Mouse (Mus musculus) stomach, embryonic 16.5 days (tissue): Measurements from ENCODE around the gene Igf2bp1. TPM values are rescaled to one million over a fixed set of nuclear protein-coding genes. Genes with fewer than 3 reads are reported as not detected.

Source experiments
- ATAC-seq: fragments of 200-750 bp; cut with Nextera tagmentation; 2 replicates; pipeline ENCODE4 v1.8.0; 2017; ENCODE audit warnings: moderate number of reproducible peaks, moderate TSS enrichment; ENCODE audit not compliant: insufficient read depth, low FRiP score
- H3K27ac ChIP-seq: fragments of 300-500 bp; sonication (generic); 2 replicates; pipeline ENCODE4 v1.5.1; 2014; ENCODE audit warnings: low read length
- H3K27me3 ChIP-seq: fragments of 300-500 bp; sonication (generic); 2 replicates; pipeline ENCODE4 v1.6.1; 2014; ENCODE audit warnings: low read length, control low read depth, mixed read lengths; ENCODE audit not compliant: control insufficient read depth, insufficient read depth
- H3K36me3 ChIP-seq: fragments of 300-500 bp; sonication (generic); 2 replicates; pipeline ENCODE4 v1.6.1; 2014; ENCODE audit warnings: low read length; ENCODE audit not compliant: control insufficient read depth, insufficient read depth
- H3K4me1 ChIP-seq: fragments of 300-500 bp; sonication (generic); 2 replicates; pipeline ENCODE4 v1.6.1; 2014; ENCODE audit warnings: low read length, control low read depth, mixed read lengths; ENCODE audit not compliant: control insufficient read depth, insufficient read depth
- H3K4me2 ChIP-seq: fragments of 300-500 bp; sonication (generic); 2 replicates; pipeline ENCODE4 v1.6.1; 2014; ENCODE audit warnings: low read depth, low read length, mixed read lengths
- H3K4me3 ChIP-seq: fragments of 300-500 bp; sonication (generic); replicated peaks from 2 replicates; pipeline ENCODE4 v1.5.1; 2014; ENCODE audit warnings: mild to moderate bottlenecking, low read length
- H3K9ac ChIP-seq: fragments of 300-500 bp; sonication (generic); 2 replicates; pipeline ENCODE4 v1.6.1; 2014; ENCODE audit warnings: low read length
- H3K9me3 ChIP-seq: fragments of 300-500 bp; sonication (generic); replicated peaks from 2 replicates; pipeline ENCODE4 v1.6.1; 2016; ENCODE audit warnings: low read length, control low read depth; ENCODE audit not compliant: control insufficient read depth
- WGBS: fragments of 180-500 bp; shearing (Covaris S2); extraction: QIAGEN DNeasy Blood & Tissue Kit; methylation state at CpG from one replicate; pipeline ENCODE4 v1.1.7; 2014; 5-methylcytosine and 5-hydroxymethylcytosine counted together
- polyA plus RNA-seq: library from polyadenylated mRNA; unstranded; fragments of >200 nt; fragmentation: Nextera tagmentation; extraction: Ambion mirVana; gene quantifications from 2 replicates; pipeline ENCODE4 v1.2.1, GENCODE M21; 2015

The Igf2bp1 gene
- polyA plus RNA-seq, 1 experiment from 2014 or later: 24.1 TPM

GRCm38 (mm10) chr11:96003969-96004792 is 1.6 kb downstream of the Igf2bp1 start:
- Histone ChIP-seq H3K4me2 (peak overlapping the region; percentile 92), H3K4me1 (peaks cover 30% of the 10 kb centered on the region), H3K9ac (peak overlapping the region; percentile 96), H3K36me3 (no peaks in the 10 kb centered on the region), H3K4me3 (peak overlapping the region; percentile 84), H3K27me3 (0 out of 2 replicates have a peak, but pooled peaks cover 3% of the 10 kb centered on the region), H3K27ac (peak overlapping the region; percentile 92), H3K9me3 (no peaks in the 10 kb centered on the region)
- 1% methylated on average over 32 of the region's 32 CpGs for WGBS
- no peak for ATAC-seq

- ATAC-seq: no peak
- no peaks in the 10 kb centered on the region for H3K9me3 ChIP-seq
- 9% methylated on average over 12 of the region's 12 CpGs for WGBS
- H3K4me1 ChIP-seq: peaks cover 30% of the 10 kb centered on the region
- peak overlapping the region; percentile 53 for H3K9ac ChIP-seq
- no peaks in the 10 kb centered on the region for H3K36me3 ChIP-seq
- peak overlapping the region; percentile 92 for H3K4me2 ChIP-seq
- H3K4me3 ChIP-seq: peak overlapping the region; percentile 84
- H3K27ac ChIP-seq: 0 out of 2 replicates have a peak overlapping the region, but pooled peaks have one; percentile 1
- no peaks in the 10 kb centered on the region for H3K27me3 ChIP-seq
Measured at GRCm38 (mm10) chr11:96003100-96003900, 2.4 kb downstream of the Igf2bp1 start.

DNA sequence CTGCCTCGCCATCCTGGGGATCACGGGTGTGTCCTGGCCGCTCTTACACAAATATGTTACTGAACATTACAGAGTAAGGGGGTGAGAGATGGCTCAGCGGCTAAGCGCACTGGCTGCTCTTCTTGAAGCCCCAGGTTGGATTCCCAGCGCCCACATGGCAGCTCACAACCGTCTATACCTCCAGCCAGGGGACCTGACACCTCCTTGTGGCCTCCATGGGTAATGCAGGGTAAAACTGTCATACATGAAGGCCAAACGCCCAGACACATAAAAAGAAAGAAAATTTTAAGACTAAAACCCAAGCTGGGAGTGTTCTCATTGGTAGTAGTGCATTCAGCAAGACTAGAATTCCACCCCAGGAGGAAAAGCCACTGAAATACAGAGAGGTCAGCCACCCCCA is 11.6 kb downstream of the Igf2bp1 start:
- Histone ChIP-seq H3K9me3 (no peaks in the 10 kb centered on the region), H3K4me3 (no peak overlapping the region), H3K9ac (no peak overlapping the region), H3K4me2 (no peak overlapping the region), H3K27me3 (no peaks in the 10 kb centered on the region), H3K36me3 (no peaks in the 10 kb centered on the region), H3K27ac (no peak overlapping the region), H3K4me1 (peaks cover 43% of the 10 kb centered on the region)
- WGBS: 94% methylated on average over 8 of the region's 8 CpGs
- no peak for ATAC-seq

DNA sequence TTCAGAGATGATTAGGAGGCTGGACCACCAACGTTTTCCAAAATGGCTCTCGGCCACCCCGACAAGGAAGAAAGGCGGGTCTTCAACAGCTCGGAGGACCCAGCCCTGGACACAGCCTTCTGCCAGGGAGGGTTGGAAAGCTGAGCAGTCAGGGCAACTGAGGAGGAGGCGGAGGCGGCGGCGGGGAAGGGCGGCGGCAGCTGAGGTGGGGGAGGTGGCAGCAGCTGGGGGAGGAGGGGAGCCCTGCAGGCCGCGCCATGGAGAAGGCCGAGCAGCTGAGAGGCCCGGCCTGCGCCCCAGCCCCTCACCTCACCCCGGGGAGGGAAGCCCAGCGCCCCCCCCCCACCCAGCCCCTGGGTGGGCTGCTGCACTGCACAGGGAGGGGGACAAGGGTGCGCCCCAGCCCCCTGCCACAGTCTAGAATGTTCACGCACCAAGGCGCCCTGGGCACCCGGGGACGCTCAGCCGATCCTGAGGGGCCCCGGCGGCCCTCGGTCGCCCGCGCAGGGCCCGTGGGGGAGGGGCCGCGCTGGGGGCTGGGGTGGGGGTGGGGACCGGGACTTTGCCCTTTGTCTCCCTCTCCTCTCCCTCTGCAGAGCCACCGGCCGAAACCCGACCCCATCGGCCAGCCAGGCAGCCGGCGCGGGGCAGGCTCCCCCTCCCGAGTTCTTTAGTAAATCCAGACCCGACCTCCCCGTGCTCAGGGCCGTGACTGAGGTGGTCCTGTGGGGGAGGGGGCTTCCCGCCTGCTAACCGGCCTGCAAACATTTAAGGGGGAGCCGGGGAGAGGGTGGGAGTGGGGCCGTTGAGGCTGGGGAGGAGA is 14.6 kb downstream of the Igf2bp1 start:
- ATAC-seq: peak; percentile 54
- H3K27ac ChIP-seq: peak overlapping the region; percentile 80
- H3K9ac ChIP-seq: peak overlapping the region; percentile 85
- H3K36me3 ChIP-seq: no peaks in the 10 kb centered on the region
- peak overlapping the region; percentile 52 for H3K4me3 ChIP-seq
- peaks cover 55% of the 10 kb centered on the region for H3K4me1 ChIP-seq
- H3K9me3 ChIP-seq: no peaks in the 10 kb centered on the region
- H3K4me2 ChIP-seq: peak overlapping the region; percentile 73
- WGBS: 12% methylated on average over 40 of the region's 49 CpGs
- H3K27me3 ChIP-seq: no peaks in the 10 kb centered on the region

GRCm38 (mm10) chr11:95990431-95990830 is 15.3 kb downstream of the Igf2bp1 start:
- no peak for ATAC-seq
- peaks cover 55% of the 10 kb centered on the region for H3K4me1 ChIP-seq
- no peaks in the 10 kb centered on the region for H3K9me3 ChIP-seq

GRCm38 (mm10) chr11:95989864-95990263 is 15.9 kb downstream of the Igf2bp1 start:
- Histone ChIP-seq H3K9me3 (no peaks in the 10 kb centered on the region), H3K27ac (peak overlapping the region; percentile 78; the same call in 1 of the 2 replicates), H3K4me3 (no peak overlapping the region), H3K4me1 (peaks cover 52% of the 10 kb centered on the region), H3K9ac (no peak overlapping the region), H3K36me3 (no peaks in the 10 kb centered on the region), H3K4me2 (no peak overlapping the region), H3K27me3 (no peaks in the 10 kb centered on the region)
- 67% methylated on average over 8 of the region's 8 CpGs for WGBS
- no peak for ATAC-seq

More at GRCm38 (mm10) chr11:95990431-95990830, 15.3 kb downstream of the Igf2bp1 start:
- Histone ChIP-seq H3K27ac (peak overlapping the region; percentile 80), H3K36me3 (no peaks in the 10 kb centered on the region), H3K9ac (peak overlapping the region; percentile 85), H3K4me2 (peak overlapping the region; percentile 73), H3K4me3 (peak overlapping the region; percentile 52), H3K27me3 (no peaks in the 10 kb centered on the region)
- 46% methylated on average over 4 of the region's 4 CpGs for WGBS

DNA sequence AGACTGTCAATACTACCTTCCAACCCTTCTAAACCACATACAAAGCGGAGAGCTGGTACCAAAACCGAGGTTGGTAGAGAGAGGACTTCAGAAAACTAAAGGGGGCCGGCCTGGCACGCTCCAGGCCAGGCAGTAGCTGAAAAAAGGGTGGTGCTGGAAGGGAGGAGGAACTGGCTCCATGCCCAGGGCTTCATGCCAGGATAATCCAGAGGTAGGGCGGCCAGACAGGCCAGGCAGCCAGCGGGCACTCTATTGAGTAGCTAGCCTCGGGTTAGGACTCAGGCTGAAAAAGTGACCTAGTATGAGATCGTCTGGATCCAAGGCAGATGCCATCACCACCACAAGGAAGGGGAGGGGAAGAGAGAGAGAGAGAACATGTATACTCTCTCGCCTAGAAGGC is 17.2 kb downstream of the Igf2bp1 start:
- WGBS: 39% methylated on average over 9 of the region's 9 CpGs
- no peaks in the 10 kb centered on the region for H3K9me3 ChIP-seq
- peak overlapping the region; percentile 78 for H3K27ac ChIP-seq
- H3K9ac ChIP-seq: peak overlapping the region; percentile 7; the same call in 1 of the 2 replicates
- H3K4me2 ChIP-seq: no peak overlapping the region
- peaks cover 51% of the 10 kb centered on the region for H3K4me1 ChIP-seq
- H3K27me3 ChIP-seq: no peaks in the 10 kb centered on the region
- peak; percentile 59; the same call in 1 of the 2 replicates for ATAC-seq
- no peak overlapping the region for H3K4me3 ChIP-seq
- no peaks in the 10 kb centered on the region for H3K36me3 ChIP-seq

- Histone ChIP-seq H3K9me3 (no peaks in the 10 kb centered on the region), H3K4me1 (peaks cover 51% of the 10 kb centered on the region), H3K4me2 (no peak overlapping the region), H3K9ac (peak overlapping the region; percentile 7; the same call in 1 of the 2 replicates), H3K27ac (peak overlapping the region; percentile 78), H3K27me3 (no peaks in the 10 kb centered on the region), H3K4me3 (no peak overlapping the region), H3K36me3 (no peaks in the 10 kb centered on the region)
- ATAC-seq: no peak
- 64% methylated on average over 6 of the region's 6 CpGs for WGBS
Measured at GRCm38 (mm10) chr11:95987854-95988447, 17.8 kb downstream of the Igf2bp1 start.
